ENCODE assay signal across 8 mouse cellular contexts in the genomic region with DNA sequence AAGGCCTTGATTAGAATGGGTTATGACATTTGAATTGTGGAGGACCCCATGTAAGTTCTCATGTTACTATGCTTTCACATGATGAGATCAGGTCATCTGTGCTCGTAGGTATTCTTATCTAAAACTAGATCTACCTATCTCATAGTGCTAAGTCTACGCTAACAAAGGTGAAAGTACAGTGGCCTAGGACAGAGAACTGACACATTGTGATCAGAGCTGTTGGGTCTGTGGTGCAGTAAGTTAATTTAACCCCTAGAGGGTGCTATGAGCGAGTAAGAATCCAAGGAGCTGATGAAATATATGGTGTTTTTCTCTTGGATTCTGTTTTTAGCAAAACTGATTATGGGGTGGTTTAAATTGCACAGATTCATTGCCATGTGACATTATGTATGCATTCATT.
A peak's percentile ranks its signal among the peaks of the same experiment; 100 is the strongest.
DNase-seq lines count a peak whose midpoint lies in the region; ATAC-seq lines count a peak whose summit lies in the region.

No protein-coding gene starts in this region.

- peak; percentile 44 for DNase-seq in hindbrain, embryonic 11.5 days (ENCODE audit: low spot score)
- DNase-seq in hindbrain, embryonic 10.5 days (ENCODE audit: low spot score), result no peak
- DNase-seq in 3T3-L1 (ENCODE audit: low read depth, low spot score), result peak; percentile 73
- DNase-seq in NIH3T3 (ENCODE audit: low read depth), result peak; percentile 43
- DNase-seq in induced T-regulatory cell, adult 2 months (ENCODE audit: low read depth), result peak; percentile 1
- DNase-seq in retina, postnatal 1 day, result peak; percentile 39
- DNase-seq in yolk sac, embryonic 10.5 days (ENCODE audit: low spot score), result no peak

- no peak overlapping the region for H3K9ac ChIP-seq in hindbrain, embryonic 11.5 days (ENCODE audit: low read depth, low read length)
- no peak overlapping the region for H3K9ac ChIP-seq in kidney, embryonic 16.5 days (replicated peaks; ENCODE audit: low read length)

- H3K4me1 ChIP-seq in hindbrain, embryonic 11.5 days (replicated peaks; ENCODE audit: control insufficient read depth, insufficient read depth, low read length), result no peaks in the 10 kb centered on the region
- no peaks in the 10 kb centered on the region for H3K4me1 ChIP-seq in hindbrain, embryonic 10.5 days (replicated peaks)
- H3K4me1 ChIP-seq in kidney, embryonic 16.5 days (ENCODE audit: insufficient read depth, low read length), result no peaks in the 10 kb centered on the region

- H3K9me3 ChIP-seq in hindbrain, embryonic 11.5 days (ENCODE audit: control insufficient read depth, low read length), result no peaks in the 10 kb centered on the region
- H3K9me3 ChIP-seq in hindbrain, embryonic 10.5 days, result no peaks in the 10 kb centered on the region
- no peaks in the 10 kb centered on the region for H3K9me3 ChIP-seq in kidney, embryonic 16.5 days (ENCODE audit: low read length)

- H3K4me3 ChIP-seq in hindbrain, embryonic 11.5 days (ENCODE audit: low read depth, low read length), result no peak overlapping the region
- H3K4me3 ChIP-seq in hindbrain, embryonic 10.5 days, result no peak overlapping the region
- no peak overlapping the region for H3K4me3 ChIP-seq in kidney, embryonic 16.5 days (ENCODE audit: low read length)

- H3K4me2 ChIP-seq in hindbrain, embryonic 11.5 days (replicated peaks; ENCODE audit: low read depth, low read length), result no peak overlapping the region
- H3K4me2 ChIP-seq in kidney, embryonic 16.5 days (replicated peaks; ENCODE audit: low read depth, low read length), result no peak overlapping the region

- no peak overlapping the region for H3K27ac ChIP-seq in hindbrain, embryonic 11.5 days (ENCODE audit: low read depth, low read length)
- no peak overlapping the region for H3K27ac ChIP-seq in hindbrain, embryonic 10.5 days
- no peak overlapping the region for H3K27ac ChIP-seq in kidney, embryonic 16.5 days (ENCODE audit: low read length)

- peak; percentile 45; the same call in 1 of the 2 replicates for ATAC-seq in hindbrain, embryonic 11.5 days (ENCODE audit: low FRiP score)
- ATAC-seq in kidney, embryonic 16.5 days (ENCODE audit: low FRiP score, low TSS enrichment), result no peak

- no peaks in the 10 kb centered on the region for H3K36me3 ChIP-seq in hindbrain, embryonic 11.5 days (ENCODE audit: control insufficient read depth, insufficient read depth, low read length)
- no peaks in the 10 kb centered on the region for H3K36me3 ChIP-seq in hindbrain, embryonic 10.5 days
- H3K36me3 ChIP-seq in kidney, embryonic 16.5 days (ENCODE audit: insufficient read depth, low read length), result no peaks in the 10 kb centered on the region

- no peaks in the 10 kb centered on the region for H3K27me3 ChIP-seq in hindbrain, embryonic 11.5 days (ENCODE audit: control insufficient read depth, insufficient read depth, low read length)
- no peaks in the 10 kb centered on the region for H3K27me3 ChIP-seq in hindbrain, embryonic 10.5 days (ENCODE audit: insufficient read depth, poor library complexity, severe bottlenecking)
- H3K27me3 ChIP-seq in kidney, embryonic 16.5 days (ENCODE audit: insufficient read depth, low read length), result no peaks in the 10 kb centered on the region

- WGBS in hindbrain, embryonic 11.5 days, result 42% methylated on average over 3 of the region's 3 CpGs
- WGBS in hindbrain, embryonic 10.5 days, result 40% methylated on average over 3 of the region's 3 CpGs
- WGBS in kidney, embryonic 16.5 days, result 30% methylated on average over 3 of the region's 3 CpGs

Comparison
In these comparisons a context has a peak if more than half of its experiments do, and no peak if none do; other contexts are left out.
1. DNase-seq: peak in hindbrain, embryonic 11.5 days (single experiment), 3T3-L1 (single experiment), NIH3T3 (single experiment), induced T-regulatory cell, adult 2 months (single experiment) and retina, postnatal 1 day (single experiment); none in hindbrain, embryonic 10.5 days (single experiment) and yolk sac, embryonic 10.5 days (single experiment).